Mouse (Mus musculus) testis, adult 2 months (tissue): ENCODE results near the gene Pnpla1. TPM values are rescaled to one million over a fixed set of nuclear protein-coding genes. Genes with fewer than 3 reads are reported as not detected.

Experiments
- H3K27ac ChIP-seq: fragments of 200-500 bp; 2 replicates; pipeline ENCODE4 v1.5.1; 2012; ENCODE audit warnings: low read depth, low read length; ENCODE audit not compliant: control insufficient read depth, insufficient read depth
- H3K27me3 ChIP-seq: fragments of 200-500 bp; 2 replicates; pipeline ENCODE4 v1.6.1; 2012; ENCODE audit warnings: mild to moderate bottlenecking, low read length, moderate library complexity; ENCODE audit not compliant: control insufficient read depth, insufficient read depth
- H3K36me3 ChIP-seq: fragments of 200-500 bp; 2 replicates; pipeline ENCODE4 v1.6.1; 2012; ENCODE audit warnings: mild to moderate bottlenecking, low read length; ENCODE audit not compliant: control insufficient read depth, insufficient read depth
- H3K4me1 ChIP-seq: fragments of 200-500 bp; 2 replicates; pipeline ENCODE4 v1.6.1; 2012; ENCODE audit warnings: low read length; ENCODE audit not compliant: control insufficient read depth, insufficient read depth
- H3K4me3 ChIP-seq: fragments of 200-500 bp; 2 replicates; pipeline ENCODE4 v1.5.1; 2012; ENCODE audit warnings: low read depth, mild to moderate bottlenecking, low read length, moderate library complexity, mixed read lengths; ENCODE audit not compliant: control insufficient read depth
- CTCF ChIP-seq: fragments of 200-500 bp; IDR thresholded peaks from 2 replicates; pipeline ENCODE4 v1.5.1; 2012; ENCODE audit warnings: low read depth, mild to moderate bottlenecking, inconsistent platforms, low read length, moderate library complexity; ENCODE audit not compliant: control insufficient read depth, insufficient read depth, insufficient replicate concordance
- POLR2A ChIP-seq: fragments of 200-500 bp; IDR thresholded peaks from 2 replicates; pipeline ENCODE4 v1.6.1; 2012; ENCODE audit warnings: low read depth, mild to moderate bottlenecking, inconsistent platforms, low read length, moderate library complexity; ENCODE audit not compliant: control insufficient read depth
- polyA plus RNA-seq: library from polyadenylated mRNA; depleted of rRNA; stranded (reverse); fragments of >200 nt; gene quantifications from 2 replicates; pipeline ENCODE4 v1.2.3, GENCODE M21; 2012; rRNA removed

Pnpla1 gene
- polyA plus RNA-seq, 1 experiment: 0.79 TPM

GRCm38 (mm10) chr17:28931436-28932211, 73.4 kb downstream of the Pnpla1 start:
- no peaks in the 10 kb centered on the region for H3K27me3 ChIP-seq
- TF ChIP-seq CTCF: no peak
- no peak for TF ChIP-seq POLR2A
- H3K4me3 ChIP-seq: no peak overlapping the region
- H3K27ac ChIP-seq: no peak overlapping the region
- peaks cover 7% of the 10 kb centered on the region for H3K4me1 ChIP-seq
- no peaks in the 10 kb centered on the region for H3K36me3 ChIP-seq

- H3K27ac ChIP-seq: no peak overlapping the region
- H3K4me1 ChIP-seq: peaks cover 4% of the 10 kb centered on the region
- TF ChIP-seq POLR2A (no peak), CTCF (no peak)
- no peak overlapping the region for H3K4me3 ChIP-seq
- H3K36me3 ChIP-seq: no peaks in the 10 kb centered on the region
- no peaks in the 10 kb centered on the region for H3K27me3 ChIP-seq
These were observed 74.1 kb downstream of the Pnpla1 start for GRCm38 (mm10) chr17:28932274-28932673.

GRCm38 (mm10) chr17:28934120-28934916, 76.1 kb downstream of the Pnpla1 start:
- no peaks in the 10 kb centered on the region for H3K27me3 ChIP-seq
- peaks cover 4% of the 10 kb centered on the region for H3K4me1 ChIP-seq
- no peaks in the 10 kb centered on the region for H3K36me3 ChIP-seq
- H3K27ac ChIP-seq: no peak overlapping the region
- H3K4me3 ChIP-seq: no peak overlapping the region
- no peak for TF ChIP-seq CTCF
- TF ChIP-seq POLR2A: no peak

GRCm38 (mm10) chr17:28936133-28936532, 77.9 kb downstream of the Pnpla1 start:
- TF ChIP-seq POLR2A (no peak), CTCF (no peak)
- Histone ChIP-seq H3K36me3 (no peaks in the 10 kb centered on the region), H3K27me3 (no peaks in the 10 kb centered on the region), H3K27ac (no peak overlapping the region), H3K4me3 (no peak overlapping the region), H3K4me1 (peaks cover 7% of the 10 kb centered on the region)

- Histone ChIP-seq H3K4me3 (no peak overlapping the region), H3K27me3 (no peaks in the 10 kb centered on the region), H3K36me3 (no peaks in the 10 kb centered on the region), H3K4me1 (peaks cover 14% of the 10 kb centered on the region), H3K27ac (no peak overlapping the region)
- TF ChIP-seq CTCF: peak; percentile 90
- TF ChIP-seq POLR2A: no peak
These were observed 78.6 kb downstream of the Pnpla1 start for GRCm38 (mm10) chr17:28936622-28937345.

Other genes with a start within 250 kb of the Pnpla1 start
- 167 and 171 TPM in 2 replicates for gene Srpk1, start 235.7 kb upstream of the Pnpla1 start, polyA plus RNA-seq
- gene Slc26a8, start 168.2 kb upstream of the Pnpla1 start, polyA plus RNA-seq: 170 and 188 TPM in 2 replicates
- gene Mapk14, start 167.1 kb upstream of the Pnpla1 start, polyA plus RNA-seq: 10.9 and 14.2 TPM in 2 replicates
- not detected in 2 replicates for gene AC170998.1, start 132.3 kb upstream of the Pnpla1 start, polyA plus RNA-seq
- 2.1 and 2.8 TPM in 2 replicates for gene Mapk13, start 89.1 kb upstream of the Pnpla1 start, polyA plus RNA-seq
- 134 and 137 TPM in 2 replicates for gene Brpf3, start 57.3 kb upstream of the Pnpla1 start, polyA plus RNA-seq
- 4.7 and 4.9 TPM in 2 replicates for gene 4930539E08Rik, start 56.9 kb downstream of the Pnpla1 start, polyA plus RNA-seq
- gene Pxt1, start 85.4 kb downstream of the Pnpla1 start, polyA plus RNA-seq: 189 and 199 TPM in 2 replicates
- 34.2 and 34.6 TPM in 2 replicates for gene Kctd20, start 93.5 kb downstream of the Pnpla1 start, polyA plus RNA-seq
- 33.9 and 43.7 TPM in 2 replicates for gene Stk38, start 149.6 kb downstream of the Pnpla1 start, polyA plus RNA-seq
- 75.4 and 83.4 TPM in 2 replicates for gene Srsf3, start 174.2 kb downstream of the Pnpla1 start, polyA plus RNA-seq
- gene Cdkn1a, start 232.6 kb downstream of the Pnpla1 start, polyA plus RNA-seq: 10.5 and 11.3 TPM in 2 replicates